Mouse (Mus musculus) testis, adult 2 months (tissue): ENCODE measurements around the gene Ace.

Experiments
- CTCF ChIP-seq: fragments of 200-500 bp; IDR thresholded peaks from 2 replicates; pipeline ENCODE4 v1.5.1; 2012; ENCODE audit warnings: low read depth, mild to moderate bottlenecking, inconsistent platforms, low read length, moderate library complexity; ENCODE audit not compliant: control insufficient read depth, insufficient read depth, insufficient replicate concordance
- POLR2A ChIP-seq: fragments of 200-500 bp; IDR thresholded peaks from 2 replicates; pipeline ENCODE4 v1.6.1; 2012; ENCODE audit warnings: low read depth, mild to moderate bottlenecking, inconsistent platforms, low read length, moderate library complexity; ENCODE audit not compliant: control insufficient read depth

GRCm38 (mm10) chr11:105948255-105948654 is 19.5 kb upstream of the Ace start:
- TF ChIP-seq CTCF (no peak), POLR2A (no peak)
